Mouse (Mus musculus) urinary bladder, postnatal 25 days (tissue): ENCODE results near the gene Plcd4.
A peak's percentile ranks its signal among the peaks of the same experiment; 100 is the strongest.
"Not testable (repeated sequence)": the region's sequence is repeated elsewhere in the genome, so short reads cannot be mapped to it uniquely, and the experiment has no call there.

Source experiments
- DNase-seq: peaks from one replicate; pipeline ENCODE4 v3.0.0; 2022; ENCODE audit warnings: low spot score

Gene Plcd4

DNA sequence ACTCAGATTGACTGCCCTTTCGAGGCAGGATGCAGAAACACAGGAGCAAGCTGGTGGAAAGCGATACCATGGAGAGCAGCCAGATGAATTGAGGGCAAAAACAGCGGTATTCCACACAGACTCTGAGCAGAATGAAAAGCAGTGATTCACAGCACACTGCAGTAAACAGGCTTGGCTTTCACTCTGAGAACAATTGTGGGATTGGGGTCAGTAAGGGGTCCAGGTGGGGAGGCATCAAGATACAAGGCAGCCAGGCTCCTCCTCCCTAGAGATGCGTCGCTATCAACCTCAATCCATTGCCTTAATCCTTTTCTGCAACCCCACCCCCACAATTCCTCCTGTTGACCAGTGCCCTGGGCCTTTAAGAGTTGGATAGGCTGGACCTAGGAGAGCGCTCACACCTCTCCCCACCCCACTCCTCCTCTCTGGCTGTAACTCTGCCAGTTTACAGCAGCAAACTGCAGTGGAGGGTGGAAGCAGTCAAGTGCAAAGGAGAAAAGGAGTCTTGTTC lies at the start of gene Plcd4:
Gene Plcd4, plus strand, starts transcription at position 438 of the 511 bp plus-strand sequence.
- DNase-seq: no peak

DNA sequence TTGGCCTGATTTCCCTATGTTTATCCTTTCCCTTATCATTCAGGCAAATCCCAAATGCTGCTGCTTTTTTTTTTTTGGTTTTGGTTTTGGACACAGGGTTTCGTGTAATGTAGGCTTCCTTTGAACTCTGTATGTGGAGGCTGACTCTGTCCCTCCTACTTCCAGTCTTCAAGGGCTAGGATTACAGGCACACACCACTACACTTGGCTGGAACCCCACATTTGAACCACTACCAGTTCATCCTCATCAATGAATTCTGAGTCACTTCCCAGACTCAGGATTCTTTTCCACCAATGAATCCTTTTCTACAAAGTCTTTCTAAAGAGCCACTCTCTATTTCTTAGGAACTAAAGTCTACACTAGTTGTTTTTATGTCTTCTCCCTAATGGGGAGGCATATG lies 41.6 kb upstream of the Plcd4 start:
- no peak for DNase-seq

DNA sequence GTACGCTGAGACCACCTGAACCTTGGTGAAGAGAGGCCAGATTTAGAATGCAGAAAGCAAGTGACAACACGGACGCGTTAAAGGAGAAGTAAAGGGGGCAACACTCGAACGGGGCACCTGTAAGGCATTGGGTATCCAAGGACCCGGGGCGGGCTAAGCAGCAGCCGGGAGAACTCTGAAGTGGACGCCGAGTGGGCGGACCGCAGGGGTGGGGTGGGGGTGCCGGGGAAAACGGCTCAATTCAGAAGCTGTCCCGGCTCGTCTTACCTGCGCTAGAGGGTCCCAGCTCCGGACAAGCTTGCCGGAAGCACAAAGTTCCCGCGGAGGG lies 37.3 kb upstream of the Plcd4 start:
- no peak for DNase-seq

DNA sequence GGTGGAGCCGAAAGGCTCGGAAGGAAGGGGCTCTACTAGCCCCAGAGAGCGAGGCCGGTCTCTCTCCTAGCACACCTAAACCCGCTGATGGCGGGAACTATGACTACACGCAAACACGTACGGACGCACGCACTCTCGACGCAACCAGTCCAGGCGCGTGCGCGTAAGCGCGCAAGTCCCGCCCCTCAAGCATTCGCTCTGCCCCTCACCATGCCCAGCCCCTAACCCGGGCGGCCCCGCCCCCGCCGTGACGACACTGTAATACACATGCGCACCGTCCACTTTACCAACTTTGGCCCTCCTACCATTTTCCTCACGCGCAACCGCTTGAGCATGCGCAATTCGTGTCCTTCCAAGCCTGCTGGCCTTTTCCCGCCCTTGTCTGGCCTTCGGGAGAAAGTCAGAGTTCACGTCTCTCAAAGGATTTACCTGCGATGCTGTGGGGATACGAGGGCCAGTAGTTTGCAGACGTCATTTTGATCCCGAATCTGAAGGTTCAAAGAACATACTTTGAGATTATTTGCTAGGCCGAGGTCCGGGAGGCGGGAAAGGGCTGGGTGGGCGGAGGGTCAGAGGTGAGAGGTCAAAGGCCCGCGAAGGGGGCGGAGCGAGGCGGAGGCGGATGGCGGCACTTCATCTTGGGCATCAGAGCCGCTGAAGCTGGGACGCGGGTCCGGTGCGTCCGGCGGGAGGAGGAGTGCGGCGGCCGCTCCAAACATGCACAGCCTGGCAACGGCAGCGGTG lies 36.8 kb upstream of the Plcd4 start, which contains the start of gene Cnot9:
Gene Cnot9, plus strand, starts transcription at position 338 of the 744 bp plus-strand sequence.
- DNase-seq: peak; percentile 100

DNA sequence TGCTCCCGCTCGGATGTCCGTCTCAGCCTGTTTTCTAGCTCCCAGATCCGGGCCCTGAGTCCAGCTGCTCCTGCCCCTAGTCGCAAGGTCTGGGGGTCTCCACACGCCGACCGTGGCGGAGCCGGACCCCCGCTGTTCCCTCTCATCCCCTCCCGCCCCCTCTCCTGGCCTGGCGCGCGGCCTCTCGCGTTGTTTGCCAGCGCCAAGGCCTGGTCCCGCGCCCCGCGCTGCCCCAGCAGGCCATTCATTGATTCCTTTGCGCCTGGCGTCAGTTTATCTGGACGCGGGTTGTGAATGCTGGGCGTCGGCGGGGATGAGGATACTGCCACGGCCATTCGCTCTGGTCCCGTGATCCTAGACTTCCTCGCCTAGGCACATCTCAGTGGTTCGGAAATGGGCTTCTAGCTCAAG lies 36.2 kb upstream of the Plcd4 start:
- no peak for DNase-seq

DNA sequence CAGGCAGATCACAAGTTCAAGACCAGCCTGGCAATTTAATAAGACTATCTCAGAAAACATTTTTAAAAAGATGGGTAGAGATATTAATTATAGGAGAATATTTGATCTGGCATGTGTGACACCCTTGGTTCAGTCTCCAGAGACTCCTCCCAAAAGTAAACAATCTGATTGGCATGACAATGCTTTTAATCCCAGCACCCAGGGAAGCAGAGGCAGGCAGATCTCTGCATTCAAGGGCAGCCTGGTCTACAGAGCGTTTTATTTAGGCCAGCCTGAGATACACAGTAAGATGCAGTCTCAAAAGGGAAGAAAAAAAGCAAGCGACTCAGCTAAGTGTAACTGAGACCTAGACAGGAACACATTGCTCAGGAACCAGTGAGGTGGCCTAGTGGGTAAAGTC lies 34.9 kb upstream of the Plcd4 start:
- no peak for DNase-seq

DNA sequence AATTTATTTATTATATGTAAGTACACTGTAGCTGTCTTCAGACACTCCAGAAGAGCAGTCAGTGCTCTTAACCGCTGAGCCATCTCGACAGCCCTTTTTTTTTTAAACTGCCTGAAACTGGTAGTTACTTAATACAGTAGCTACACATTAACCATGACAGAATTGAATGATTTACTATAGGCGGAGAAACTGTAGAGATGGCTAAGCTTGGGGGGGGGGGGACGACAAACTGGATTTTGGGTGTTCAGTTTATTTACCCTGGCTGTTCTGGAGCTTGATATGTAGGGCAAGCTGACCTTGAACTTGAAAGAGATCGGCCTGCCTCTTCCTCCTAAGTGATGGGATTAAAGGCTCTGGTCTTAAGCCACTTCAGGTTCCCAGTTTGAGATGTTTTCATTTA lies 31.4 kb upstream of the Plcd4 start:
- DNase-seq: no peak

DNA sequence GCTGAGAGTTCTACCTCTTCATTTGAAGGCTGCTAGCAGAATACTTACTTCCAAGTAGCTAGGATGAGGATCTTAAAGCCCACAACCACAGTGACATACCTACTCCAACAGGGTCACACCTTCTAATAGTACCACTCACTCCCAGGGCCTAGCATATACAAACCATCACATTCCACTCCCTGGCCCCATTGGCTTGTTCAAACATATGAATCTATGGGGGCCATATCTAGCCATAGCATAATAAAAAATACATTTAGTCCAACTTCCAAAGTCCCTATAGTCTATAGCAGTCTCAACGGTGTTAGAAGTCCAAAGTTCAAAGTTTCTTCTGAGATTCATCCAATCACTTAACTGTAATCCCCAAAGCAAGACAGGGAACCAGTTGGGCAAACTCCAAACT lies 29.7 kb upstream of the Plcd4 start:
- DNase-seq: not testable (repeated sequence)

DNA sequence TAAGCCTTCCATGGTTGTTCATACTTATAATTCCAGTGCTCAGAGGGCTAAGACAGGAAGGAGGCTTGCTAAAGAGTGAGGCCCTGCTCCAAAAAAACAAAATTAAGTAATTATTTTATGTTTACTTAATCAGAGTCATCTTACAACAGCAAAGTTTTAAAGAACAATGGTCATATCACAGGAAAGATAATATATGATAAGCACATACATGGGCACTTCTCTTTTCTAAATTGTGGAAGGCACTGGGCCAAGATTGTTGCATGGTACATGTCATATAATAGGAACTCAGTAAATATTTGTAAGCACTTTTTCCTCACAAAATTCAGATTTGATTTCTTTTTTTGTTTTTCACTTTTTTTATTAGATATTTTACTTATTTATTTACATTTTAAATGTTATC lies 22.8 kb upstream of the Plcd4 start:
- no peak for DNase-seq

DNA sequence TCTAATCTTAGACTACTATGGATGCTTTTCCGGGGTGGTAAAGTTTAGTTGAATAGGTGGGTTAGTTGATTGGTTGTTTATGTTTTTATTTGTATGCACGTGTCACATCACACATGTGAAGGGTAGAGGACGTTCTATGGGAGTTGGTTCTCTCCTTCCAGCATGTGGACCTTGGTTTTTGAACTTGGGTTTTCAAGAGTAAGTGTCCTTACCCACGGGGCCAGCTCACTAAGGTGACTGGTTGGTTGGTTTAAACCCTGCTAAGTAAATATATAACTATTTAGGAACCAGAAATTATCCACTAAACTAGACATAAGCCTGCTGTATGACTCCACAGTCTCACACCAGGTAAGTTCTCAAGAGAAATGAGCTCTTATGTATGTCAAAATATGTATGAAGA lies 17.9 kb upstream of the Plcd4 start:
- DNase-seq: no peak

DNA sequence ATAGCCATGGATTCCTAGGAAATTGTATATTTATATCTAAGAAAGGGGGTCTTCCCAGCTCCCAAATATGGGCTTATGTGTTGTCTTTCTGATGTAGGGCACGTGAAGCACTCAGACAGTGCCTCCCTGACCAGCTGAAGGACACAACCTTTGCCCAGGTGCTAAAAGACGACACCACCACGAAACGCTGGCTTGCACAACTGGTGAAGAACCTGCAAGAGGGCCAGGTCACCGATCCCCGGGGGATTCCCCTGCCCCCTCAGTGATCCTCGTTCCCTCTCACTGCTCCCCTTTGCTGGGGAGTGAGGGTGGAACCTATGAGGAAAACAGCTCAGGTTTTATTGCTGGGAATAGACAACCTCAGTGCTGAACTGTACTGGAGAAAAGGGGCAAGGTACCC lies 14.1 kb upstream of the Plcd4 start:
- no peak for DNase-seq

DNA sequence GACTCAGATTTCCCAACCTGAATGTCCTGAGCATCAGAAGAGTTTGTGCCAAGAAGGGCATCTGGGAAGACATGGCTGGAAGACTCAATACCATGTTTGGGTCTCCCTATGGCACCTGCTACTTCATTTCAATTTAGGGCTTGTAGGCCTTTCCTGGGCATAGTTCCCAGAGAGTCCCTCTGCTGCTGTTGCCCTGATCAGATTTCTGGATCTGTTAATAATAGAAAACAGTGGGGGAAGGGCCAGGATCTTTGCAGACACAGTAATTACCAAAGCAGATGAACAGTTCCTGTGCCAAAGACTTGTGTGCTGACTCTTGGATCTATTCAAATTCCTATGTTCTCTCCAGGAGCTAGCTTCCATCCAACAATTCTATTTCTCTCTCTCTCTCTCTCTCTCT lies 4.0 kb upstream of the Plcd4 start:
- no peak for DNase-seq

DNA sequence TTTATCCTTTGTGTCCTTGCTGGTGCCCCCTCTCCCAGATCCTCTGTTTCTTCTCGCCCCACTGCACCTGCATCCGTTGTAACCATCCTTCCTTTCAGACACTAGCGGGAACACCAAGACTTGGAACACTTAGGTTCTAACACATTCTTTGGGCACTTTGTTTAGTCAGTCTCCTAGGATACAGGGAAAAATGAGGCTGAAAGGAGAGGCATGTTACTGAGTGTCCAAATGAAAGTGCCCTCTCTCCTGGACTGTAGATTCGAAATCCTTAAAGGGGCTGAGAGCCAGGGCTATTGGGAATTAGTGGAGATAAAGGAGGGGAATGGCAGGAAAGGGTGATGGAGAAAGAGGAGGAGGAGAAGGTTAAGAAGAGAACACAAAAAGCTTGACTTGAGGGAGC lies 1.5 kb downstream of the Plcd4 start, which contains the start of gene Usp37:
Gene Usp37, minus strand, starts transcription at position 101 of the 400 bp plus-strand sequence.
- no peak for DNase-seq

DNA sequence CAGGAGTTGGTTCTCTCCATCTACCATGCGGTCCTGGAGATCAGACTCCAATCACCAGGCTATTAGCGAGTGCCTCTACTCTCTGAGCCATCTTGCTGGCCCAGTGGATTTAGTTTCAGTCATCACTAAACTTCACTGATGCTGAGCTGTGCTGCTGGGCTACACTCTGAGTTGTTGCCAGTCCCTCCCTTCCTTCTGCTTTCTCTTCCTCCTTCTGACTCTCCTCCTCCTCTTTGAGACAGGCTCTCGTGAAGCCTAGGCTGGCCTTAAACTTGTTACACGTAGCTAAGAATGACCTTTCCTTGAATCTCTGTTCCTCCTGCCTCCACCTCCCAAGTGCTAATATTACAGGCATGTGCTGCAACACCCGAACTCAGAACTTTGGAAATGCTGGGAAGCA lies 16.4 kb downstream of the Plcd4 start:
- no peak for DNase-seq

DNA sequence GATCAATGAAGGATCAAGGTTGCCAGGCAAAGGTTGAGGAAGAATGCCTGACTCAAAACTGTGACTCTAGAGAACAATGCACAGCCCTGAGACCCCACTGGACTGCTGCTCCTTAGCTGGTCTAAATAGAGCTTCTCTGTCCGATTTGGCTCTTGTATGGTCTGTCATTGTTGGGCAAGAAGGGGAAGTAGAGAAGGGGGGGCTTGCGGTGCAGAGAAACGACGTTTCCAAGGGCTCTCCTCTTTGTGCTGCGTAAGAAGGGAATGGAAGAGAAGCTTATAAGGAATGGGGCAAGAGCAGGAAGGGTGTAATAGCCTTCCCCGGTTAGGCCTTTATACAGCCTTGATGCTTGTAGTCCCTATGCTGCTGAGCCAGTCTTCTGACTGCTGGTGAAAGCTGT lies 23.1 kb downstream of the Plcd4 start:
- DNase-seq: no peak

DNA sequence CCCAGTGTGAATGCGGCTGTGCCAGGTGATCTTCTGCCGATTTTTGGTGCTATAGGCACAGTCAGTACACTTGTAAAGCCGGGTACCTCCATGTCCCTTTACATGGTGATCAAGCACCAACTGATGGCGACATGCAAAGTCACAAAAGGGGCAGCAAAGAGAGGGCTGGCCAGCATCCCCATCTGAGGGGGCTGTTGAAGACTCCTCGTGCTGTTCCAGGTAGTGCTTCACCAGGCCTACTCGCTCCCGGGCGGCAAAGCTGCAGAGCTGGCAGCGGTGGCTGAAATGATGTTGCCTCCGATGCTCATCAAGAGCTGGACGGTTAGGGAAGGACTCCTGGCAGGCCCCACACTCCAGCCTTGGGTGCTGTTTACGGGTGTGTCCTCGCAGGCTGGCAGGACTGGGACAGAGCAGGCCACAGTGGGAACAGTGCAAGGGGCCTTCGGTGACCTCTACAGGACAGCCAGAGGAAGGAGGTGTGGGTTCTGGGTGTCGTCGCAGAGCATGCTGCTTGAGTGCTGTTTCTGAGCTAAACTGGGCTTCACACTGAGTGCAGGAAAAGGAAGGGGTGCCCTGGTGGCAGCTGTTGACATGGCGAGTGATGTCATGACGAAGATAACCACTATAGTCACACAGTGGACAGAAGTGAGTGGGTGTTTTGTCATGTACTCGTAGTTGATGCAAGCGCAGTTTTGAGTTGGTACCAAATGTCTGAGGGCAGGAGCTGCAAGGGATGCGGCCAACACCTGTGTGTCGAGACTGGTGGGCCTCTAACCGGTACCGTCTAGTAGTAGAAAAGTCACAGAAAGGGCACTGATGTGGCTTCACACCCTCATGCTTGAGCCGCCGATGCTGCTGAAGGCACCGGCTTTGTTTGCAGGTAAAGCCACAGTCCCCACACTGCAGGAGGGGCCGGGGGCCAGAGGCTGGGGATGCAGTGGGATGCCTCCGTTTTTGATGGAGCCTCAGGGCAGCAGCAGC lies 27.3 kb downstream of the Plcd4 start:
- DNase-seq: no peak

DNA sequence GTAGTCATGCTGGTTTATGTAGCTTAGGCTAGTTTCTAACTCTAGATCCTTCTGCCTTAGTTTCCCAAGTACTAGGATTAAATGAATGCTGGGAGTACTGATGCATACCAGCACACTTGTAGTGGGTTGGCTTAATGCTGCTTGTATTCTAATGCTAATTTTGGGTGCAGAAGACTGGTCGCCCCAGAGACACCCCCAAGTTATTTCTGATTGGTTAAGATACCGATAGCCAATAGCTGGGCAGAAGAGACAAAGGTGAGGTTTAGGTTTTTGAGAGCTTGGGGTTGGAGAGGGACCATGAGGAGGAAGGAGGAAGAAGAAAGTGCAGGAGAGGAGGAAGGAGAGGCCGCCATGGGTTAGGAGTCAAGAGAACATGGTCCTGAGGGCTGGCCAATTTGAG lies 39.9 kb downstream of the Plcd4 start:
- DNase-seq: no peak

DNA sequence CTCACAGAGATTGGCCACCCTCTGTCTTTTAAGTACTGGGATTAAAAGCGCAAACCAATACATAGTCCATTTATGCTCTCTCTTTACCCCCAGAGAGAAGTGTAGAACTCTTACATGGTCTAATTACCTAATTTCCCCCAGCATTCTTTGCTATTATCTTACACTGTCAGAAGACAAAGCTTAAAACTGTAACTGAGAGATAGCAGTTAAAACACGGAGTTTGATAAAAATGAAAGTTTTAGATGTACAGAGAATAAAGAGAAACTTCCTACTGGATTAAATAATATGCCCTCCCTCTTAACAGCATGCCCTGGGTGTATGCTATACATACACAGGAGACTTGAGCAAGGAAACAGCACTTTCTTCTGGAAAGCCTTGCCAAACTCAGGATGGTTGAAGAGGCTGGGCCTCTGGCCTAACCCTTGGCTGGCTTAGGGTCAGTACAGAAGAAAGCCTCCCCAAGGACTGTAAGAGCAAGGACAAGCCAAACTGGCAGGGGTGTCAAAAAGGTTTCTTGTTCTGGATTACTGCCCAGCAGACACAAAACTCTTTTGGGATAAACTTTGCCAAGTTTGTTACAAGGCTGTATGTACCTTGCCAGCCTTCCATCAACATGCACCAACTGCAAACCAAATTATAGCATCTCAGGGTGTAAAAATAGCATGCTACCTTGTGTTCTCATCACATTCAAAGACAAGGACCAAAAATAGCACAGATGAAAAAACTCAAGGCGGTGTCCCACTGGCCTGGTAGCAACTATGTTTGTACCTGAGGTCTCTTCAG lies 42.1 kb downstream of the Plcd4 start:
- DNase-seq: no peak

DNA sequence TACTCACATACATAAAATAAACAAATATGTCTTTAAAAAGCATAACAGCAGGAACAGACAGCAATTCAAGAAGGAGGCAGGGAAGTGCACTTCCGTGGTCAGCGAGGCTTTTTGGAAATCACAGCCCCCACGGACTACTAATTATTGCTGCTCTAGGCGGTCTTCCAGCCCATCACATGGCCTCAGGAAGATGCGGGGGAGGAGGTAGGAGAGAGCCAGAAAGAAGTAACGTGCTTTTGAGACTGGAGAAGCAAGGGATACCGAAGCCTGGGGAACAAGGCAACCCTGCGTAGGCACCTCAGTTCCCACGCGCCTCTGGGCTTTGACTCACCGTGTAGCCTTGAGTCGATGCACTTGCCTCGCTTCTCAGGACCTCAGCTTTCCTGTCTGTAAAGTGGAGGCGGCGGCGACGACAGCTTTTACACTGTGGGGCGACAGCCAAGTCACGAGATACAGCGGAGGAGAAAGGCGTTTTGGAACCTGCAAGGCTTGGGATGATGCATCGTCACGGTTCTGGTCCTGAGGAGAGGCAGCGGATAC lies 44.6 kb downstream of the Plcd4 start:
- DNase-seq: no peak

DNA sequence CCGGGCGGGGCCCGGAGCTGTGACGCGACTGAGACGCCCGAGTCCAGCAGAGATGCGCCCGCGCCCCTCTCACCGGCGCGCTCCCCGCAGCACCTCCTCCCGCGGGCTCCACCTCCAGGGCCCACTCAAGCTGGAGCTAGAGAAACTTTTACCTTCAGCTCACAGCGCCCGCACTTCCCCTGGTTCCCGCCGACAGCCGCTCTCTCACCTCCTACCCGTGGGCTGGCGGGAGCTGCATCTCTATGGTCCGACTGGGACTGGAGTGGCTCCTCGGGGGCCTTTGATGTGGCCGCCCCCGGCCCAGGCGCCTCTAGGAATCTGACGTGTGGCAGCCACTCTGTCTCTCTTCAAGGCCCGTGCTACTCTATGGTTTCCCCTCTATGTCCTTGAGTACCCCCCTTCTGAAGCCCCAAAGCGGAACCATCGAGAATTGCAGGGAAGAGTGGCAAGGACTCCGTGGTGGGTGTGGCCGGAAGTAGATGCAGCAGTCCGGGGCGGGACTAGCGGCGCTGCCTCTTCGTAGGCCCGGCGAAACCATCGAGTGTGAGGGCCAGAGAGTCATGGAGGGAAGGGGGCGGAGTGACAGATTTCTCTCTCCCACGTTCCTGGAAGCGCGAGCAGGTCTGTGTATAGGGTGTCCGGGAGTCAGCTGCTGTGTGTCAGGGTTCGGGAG lies 45.2 kb downstream of the Plcd4 start, which contains the start of the genes Zfp142 and Bcs1l:
Gene Zfp142, minus strand, starts transcription at position 474 of the 673 bp plus-strand sequence.
Gene Bcs1l, plus strand, starts transcription at position 517 of the 673 bp plus-strand sequence.
- DNase-seq: peak; percentile 99

DNA sequence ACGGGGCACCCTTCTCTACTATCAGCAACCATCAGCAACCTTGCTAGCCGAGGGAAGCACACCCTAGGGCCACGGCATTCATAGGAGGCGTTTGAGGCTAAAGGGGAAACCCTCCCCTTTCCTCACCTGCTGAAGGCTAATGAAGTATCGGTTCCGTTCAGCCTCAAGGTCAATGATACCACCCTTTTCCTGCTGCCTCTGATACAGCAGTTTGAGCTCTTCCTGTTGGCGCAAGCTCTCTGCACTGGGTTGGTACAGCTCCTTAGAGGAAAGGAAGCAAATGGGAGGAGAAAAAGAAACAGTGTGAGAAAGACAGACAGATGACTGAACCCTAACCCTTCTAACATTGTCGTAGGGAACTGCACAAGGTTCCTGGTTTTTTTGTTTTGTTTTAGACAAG lies 51.7 kb downstream of the Plcd4 start:
- DNase-seq: no peak
